Mouse (Mus musculus): Measurements from ENCODE around the gene Igf2bp2.

The Igf2bp2 gene

GRCm38 (mm10) chr16:22162512-22163455 is at the start of gene Igf2bp2:
Gene Igf2bp2 (minus strand): TSS chr16:22163299.
- peak in 1 of 2 experiments; percentile 30 for DNase-seq (ENCODE audit: low spot score in 2 of 2)

GRCm38 (mm10) chr16:22203501-22203900 is 40.4 kb upstream of the Igf2bp2 start:
- no peak for DNase-seq (ENCODE audit: low spot score in 2 of 2)

- no peak for DNase-seq (ENCODE audit: low spot score in 2 of 2)
These were observed 38.8 kb upstream of the Igf2bp2 start for GRCm38 (mm10) chr16:22201858-22202257.

GRCm38 (mm10) chr16:22200476-22200875 is 37.4 kb upstream of the Igf2bp2 start:
- DNase-seq (ENCODE audit: low spot score in 2 of 2): no peak

GRCm38 (mm10) chr16:22187366-22187765 is 24.3 kb upstream of the Igf2bp2 start:
- DNase-seq (ENCODE audit: low spot score in 2 of 2): no peak

- DNase-seq (ENCODE audit: low spot score in 2 of 2): no peak
These were observed 22.3 kb upstream of the Igf2bp2 start for GRCm38 (mm10) chr16:22185411-22185810.

- DNase-seq (ENCODE audit: low spot score in 2 of 2): no peak
These were observed 21.0 kb upstream of the Igf2bp2 start for GRCm38 (mm10) chr16:22184113-22184512.

- no peak for DNase-seq (ENCODE audit: low spot score in 2 of 2)
These were observed 19.2 kb upstream of the Igf2bp2 start for GRCm38 (mm10) chr16:22182286-22182685.

GRCm38 (mm10) chr16:22178793-22179192 is 15.7 kb upstream of the Igf2bp2 start:
- no peak for DNase-seq (ENCODE audit: low spot score in 2 of 2)

GRCm38 (mm10) chr16:22177999-22178398 is 14.9 kb upstream of the Igf2bp2 start:
- DNase-seq (ENCODE audit: low spot score in 2 of 2): no peak

- DNase-seq (ENCODE audit: low spot score in 2 of 2): no peak
These were observed 5.6 kb upstream of the Igf2bp2 start for GRCm38 (mm10) chr16:22168731-22169130.

GRCm38 (mm10) chr16:22165556-22165955 is 2.5 kb upstream of the Igf2bp2 start:
- no peak for DNase-seq (ENCODE audit: low spot score in 2 of 2)

GRCm38 (mm10) chr16:22164446-22164845 is 1.3 kb upstream of the Igf2bp2 start:
- no peak for DNase-seq (ENCODE audit: low spot score in 2 of 2)

GRCm38 (mm10) chr16:22163456-22163851 is 355 bp upstream of the Igf2bp2 start:
- no peak for DNase-seq (ENCODE audit: low spot score in 2 of 2)

GRCm38 (mm10) chr16:22162066-22162511 is 1.0 kb downstream of the Igf2bp2 start:
- DNase-seq (ENCODE audit: low spot score in 2 of 2): peak in 1 of 2 experiments; percentile 2

GRCm38 (mm10) chr16:22161351-22162065 is 1.6 kb downstream of the Igf2bp2 start:
- DNase-seq (ENCODE audit: low spot score in 2 of 2): peak in 1 of 2 experiments; percentile 8

- DNase-seq (ENCODE audit: low spot score in 2 of 2): no peak
These were observed 2.5 kb downstream of the Igf2bp2 start for GRCm38 (mm10) chr16:22160386-22161145.

- no peak for DNase-seq (ENCODE audit: low spot score in 2 of 2)
These were observed 10.1 kb downstream of the Igf2bp2 start for GRCm38 (mm10) chr16:22152941-22153444.

- no peak for DNase-seq (ENCODE audit: low spot score in 2 of 2)
These were observed 11.3 kb downstream of the Igf2bp2 start for GRCm38 (mm10) chr16:22151706-22152315.

- DNase-seq (ENCODE audit: low spot score in 2 of 2): no peak
These were observed 12.7 kb downstream of the Igf2bp2 start for GRCm38 (mm10) chr16:22150421-22150820.
